In genomic region chr9:29771870-29772269, GRCm38 (mm10) we compare ENCODE assay signal across 27 mouse cellular contexts.
DNase-seq lines count a peak whose midpoint lies in the region; ATAC-seq and TF ChIP-seq lines count a peak whose summit lies in the region.
"Had no signal": no experiment of that assay in that cellular context is flagged by ENCODE, and none has a peak within 500 bp of the region (broad histone marks: within the 10 kb centered on the region; RNA-seq: fewer than 3 reads in every experiment).

No protein-coding gene starts in this region.

- no peak overlapping the region for H3K9ac ChIP-seq in heart, embryonic 11.5 days (ENCODE audit: low read depth, low read length)
- H3K9ac ChIP-seq in heart, adult 2 months (ENCODE audit: low read depth, low read length): no peak overlapping the region
- H3K9ac ChIP-seq in hindbrain, embryonic 11.5 days (ENCODE audit: low read depth, low read length): no peak overlapping the region
- no peak overlapping the region for H3K9ac ChIP-seq in hindbrain, embryonic 16.5 days (ENCODE audit: low read depth, low read length)
- H3K9ac ChIP-seq in midbrain, embryonic 13.5 days (replicated peaks): no peak overlapping the region
- H3K9ac ChIP-seq: embryonic facial prominence, embryonic 13.5 days; forebrain, embryonic 12.5 days; intestine, embryonic 15.5 days; liver, embryonic 15.5 days had no signal

- TF ChIP-seq CTCF in heart, adult 2 months (IDR thresholded peaks at IDR 0.05): no peak

- intact Hi-C loops in heart, adult 2 months (cut with DNase I): no loop called here

- no peaks in the 10 kb centered on the region for H3K9me3 ChIP-seq in heart, embryonic 11.5 days (replicated peaks; ENCODE audit: control insufficient read depth, low read length)
- no peaks in the 10 kb centered on the region for H3K9me3 ChIP-seq in hindbrain, embryonic 11.5 days (ENCODE audit: control insufficient read depth, low read length)
- no peaks in the 10 kb centered on the region for H3K9me3 ChIP-seq in hindbrain, embryonic 16.5 days (ENCODE audit: control insufficient read depth, low read length)
- H3K9me3 ChIP-seq in midbrain, embryonic 13.5 days: no peaks in the 10 kb centered on the region
- H3K9me3 ChIP-seq in midbrain, embryonic 10.5 days (replicated peaks): no peaks in the 10 kb centered on the region
- H3K9me3 ChIP-seq: embryonic facial prominence, embryonic 13.5 days; forebrain, embryonic 12.5 days; intestine, embryonic 15.5 days; liver, embryonic 15.5 days had no signal

- no peak overlapping the region for H3K4me3 ChIP-seq in heart, embryonic 11.5 days (ENCODE audit: low read depth, low read length)
- no peak overlapping the region for H3K4me3 ChIP-seq in heart, adult 2 months
- H3K4me3 ChIP-seq in hindbrain, embryonic 11.5 days (ENCODE audit: low read depth, low read length): no peak overlapping the region
- no peak overlapping the region for H3K4me3 ChIP-seq in hindbrain, embryonic 16.5 days (ENCODE audit: low read length)
- no peak overlapping the region for H3K4me3 ChIP-seq in midbrain, embryonic 13.5 days (replicated peaks)
- no peak overlapping the region for H3K4me3 ChIP-seq in midbrain, embryonic 10.5 days
- H3K4me3 ChIP-seq: embryonic facial prominence, embryonic 13.5 days; erythroblast, embryonic 14.5 days; forebrain, embryonic 12.5 days; intestine, embryonic 15.5 days; left cerebral cortex, adult 2 months; liver, embryonic 15.5 days had no signal

- no peaks in the 10 kb centered on the region for H3K79me2 ChIP-seq in heart, adult 2 months (replicated peaks; ENCODE audit: control insufficient read depth, insufficient read depth, low read length)

- peak overlapping the region; percentile 37; the same call in 1 of the 2 replicates for H3K27ac ChIP-seq in heart, embryonic 11.5 days (ENCODE audit: low read depth, low read length)
- H3K27ac ChIP-seq in heart, adult 2 months: no peak overlapping the region
- H3K27ac ChIP-seq in hindbrain, embryonic 11.5 days (ENCODE audit: low read depth, low read length): no peak overlapping the region
- no peak overlapping the region for H3K27ac ChIP-seq in hindbrain, embryonic 16.5 days (ENCODE audit: low read depth, low read length)
- H3K27ac ChIP-seq in midbrain, embryonic 13.5 days: peak overlapping the region; percentile 65
- no peak overlapping the region for H3K27ac ChIP-seq in midbrain, embryonic 10.5 days (replicated peaks)
- H3K27ac ChIP-seq: embryonic facial prominence, embryonic 13.5 days; forebrain, embryonic 12.5 days; intestine, embryonic 15.5 days; liver, embryonic 15.5 days; macrophage had no signal

- no peaks in the 10 kb centered on the region; the same call in 1 of the 2 replicates for H3K27me3 ChIP-seq in heart, embryonic 11.5 days (ENCODE audit: control insufficient read depth, insufficient read depth, low read length)
- no peaks in the 10 kb centered on the region for H3K27me3 ChIP-seq in heart, adult 2 months (ENCODE audit: control insufficient read depth, insufficient read depth, low read length)
- no peaks in the 10 kb centered on the region for H3K27me3 ChIP-seq in hindbrain, embryonic 11.5 days (ENCODE audit: control insufficient read depth, insufficient read depth, low read length)
- no peaks in the 10 kb centered on the region for H3K27me3 ChIP-seq in hindbrain, embryonic 16.5 days (replicated peaks; ENCODE audit: control insufficient read depth, insufficient read depth, low read length)
- no peaks in the 10 kb centered on the region for H3K27me3 ChIP-seq in midbrain, embryonic 13.5 days
- H3K27me3 ChIP-seq in midbrain, embryonic 10.5 days (ENCODE audit: low read depth, poor library complexity, severe bottlenecking): no peaks in the 10 kb centered on the region
- H3K27me3 ChIP-seq: CH12.LX; embryonic facial prominence, embryonic 13.5 days; intestine, embryonic 15.5 days; liver, embryonic 15.5 days had no signal

- no peak overlapping the region; the same call in 1 of the 2 replicates for H3K4me2 ChIP-seq in heart, embryonic 11.5 days
- H3K4me2 ChIP-seq in hindbrain, embryonic 11.5 days (replicated peaks; ENCODE audit: low read depth, low read length): no peak overlapping the region
- no peak overlapping the region for H3K4me2 ChIP-seq in hindbrain, embryonic 16.5 days (ENCODE audit: low read length)
- no peak overlapping the region for H3K4me2 ChIP-seq in midbrain, embryonic 13.5 days (replicated peaks)
- H3K4me2 ChIP-seq: embryonic facial prominence, embryonic 13.5 days; forebrain, embryonic 12.5 days; liver, embryonic 15.5 days had no signal

- no peak for TF ChIP-seq POLR2A in heart, adult 2 months (IDR thresholded peaks at IDR 0.05; ENCODE audit: insufficient read depth, low read depth, low read length)

- 0 out of 2 replicates have a peak, but pooled peaks have one; percentile 39 for ATAC-seq in heart, embryonic 11.5 days (replicated peaks; ENCODE audit: insufficient number of reproducible peaks, low FRiP score, low TSS enrichment)
- ATAC-seq in hindbrain, embryonic 11.5 days (ENCODE audit: low FRiP score): no peak
- ATAC-seq in hindbrain, embryonic 16.5 days: no peak
- no peak for ATAC-seq in midbrain, embryonic 13.5 days
- ATAC-seq: intestine, embryonic 15.5 days; lung, postnatal 0 days; Patski had no signal

- DNase-seq in heart, adult 2 months: no peak
- peak; percentile 17 for DNase-seq in hindbrain, embryonic 11.5 days (ENCODE audit: low spot score)
- no peak for DNase-seq in midbrain, embryonic 10.5 days (ENCODE audit: low spot score)
- DNase-seq in adrenal gland, postnatal 14 days: no peak
- DNase-seq: B cell, adult 2 months; cerebellum, adult 11 months; cerebellum, adult 9-11 months; gastrocnemius, postnatal 25 days; heart, postnatal 36 days; kidney, adult 8-10 months; kidney, postnatal 10 days; right cerebral cortex, postnatal 4 days; thymus, postnatal 14 days had no signal

- no peak for TF ChIP-seq EP300 in heart, adult 2 months (IDR thresholded peaks at IDR 0.05; ENCODE audit: insufficient read depth, low read depth, low read length)

- H3K4me1 ChIP-seq in heart, embryonic 11.5 days (ENCODE audit: control insufficient read depth, insufficient read depth, low read length): no peaks in the 10 kb centered on the region
- H3K4me1 ChIP-seq in heart, adult 2 months (ENCODE audit: control insufficient read depth, insufficient read depth, low read length): no peaks in the 10 kb centered on the region
- no peaks in the 10 kb centered on the region; the same call in 1 of the 2 replicates for H3K4me1 ChIP-seq in hindbrain, embryonic 11.5 days (replicated peaks; ENCODE audit: control insufficient read depth, insufficient read depth, low read length)
- H3K4me1 ChIP-seq in hindbrain, embryonic 16.5 days (ENCODE audit: control insufficient read depth, insufficient read depth, low read depth, low read length): peaks cover 6% of the 10 kb centered on the region
- H3K4me1 ChIP-seq in midbrain, embryonic 13.5 days (replicated peaks): peaks cover 41% of the 10 kb centered on the region
- peaks cover 31% of the 10 kb centered on the region for H3K4me1 ChIP-seq in midbrain, embryonic 10.5 days
- H3K4me1 ChIP-seq: embryonic facial prominence, embryonic 13.5 days; intestine, embryonic 15.5 days; liver, embryonic 15.5 days had no signal

- H3K36me3 ChIP-seq in heart, embryonic 11.5 days (ENCODE audit: control insufficient read depth, insufficient read depth, low read length): no peaks in the 10 kb centered on the region
- H3K36me3 ChIP-seq in heart, adult 2 months (ENCODE audit: control insufficient read depth, insufficient read depth, low read length): no peaks in the 10 kb centered on the region
- no peaks in the 10 kb centered on the region for H3K36me3 ChIP-seq in hindbrain, embryonic 11.5 days (ENCODE audit: control insufficient read depth, insufficient read depth, low read length)
- H3K36me3 ChIP-seq in hindbrain, embryonic 16.5 days (ENCODE audit: control insufficient read depth, insufficient read depth, low read length): no peaks in the 10 kb centered on the region
- no peaks in the 10 kb centered on the region for H3K36me3 ChIP-seq in midbrain, embryonic 13.5 days
- H3K36me3 ChIP-seq in midbrain, embryonic 10.5 days: no peaks in the 10 kb centered on the region
- H3K36me3 ChIP-seq: embryonic facial prominence, embryonic 13.5 days; forebrain, embryonic 12.5 days; G1E; intestine, embryonic 15.5 days; liver, embryonic 15.5 days had no signal

- WGBS in heart, embryonic 11.5 days (ENCODE audit: insufficient replicate concordance): 5% methylated on average over 5 of the region's 5 CpGs
- 16% methylated on average over 5 of the region's 5 CpGs for WGBS in heart, adult 2 months
- 43% methylated on average over 5 of the region's 5 CpGs for WGBS in hindbrain, embryonic 11.5 days
- 34% methylated on average over 5 of the region's 5 CpGs for WGBS in hindbrain, embryonic 16.5 days
- 49% methylated on average over 5 of the region's 5 CpGs for WGBS in midbrain, embryonic 13.5 days
- 58% methylated on average over 5 of the region's 5 CpGs for WGBS in midbrain, embryonic 10.5 days

Comparison
In these comparisons a context has a peak if more than half of its experiments do, and no peak if none do; other contexts are left out.
1. H3K27ac ChIP-seq: peak in heart, embryonic 11.5 days (single experiment) and midbrain, embryonic 13.5 days (single experiment); none in heart, adult 2 months (single experiment), hindbrain, embryonic 11.5 days (single experiment), hindbrain, embryonic 16.5 days (single experiment) and midbrain, embryonic 10.5 days (single experiment).